ENCODE assay signal across 15 mouse cellular contexts in genomic region chr14:120924044-120924443, GRCm38 (mm10).
"Had no signal": no experiment of that assay in that cellular context is flagged by ENCODE, and none has a peak within 500 bp of the region (broad histone marks: within the 10 kb centered on the region; RNA-seq: fewer than 3 reads in every experiment).

No protein-coding gene starts in this region.

- H3K9me3 ChIP-seq: megakaryocyte, embryonic 14.5 days; midbrain, embryonic 13.5 days; midbrain, embryonic 15.5 days; neural tube, embryonic 12.5 days; stomach, embryonic 15.5 days had no signal

- H3K27ac ChIP-seq: midbrain, embryonic 13.5 days; midbrain, embryonic 15.5 days; neural tube, embryonic 12.5 days; stomach, embryonic 15.5 days; stomach, postnatal 0 days had no signal

- DNase-seq: liver, postnatal 0 days; lung, embryonic 14.5 days; lung, postnatal 10 days; lung, postnatal 4 days; right cerebral cortex, postnatal 14 days; thymus, adult 2 months; thymus, postnatal 25 days; thymus, postnatal 4 days had no signal

- ATAC-seq: liver, postnatal 0 days; midbrain, embryonic 13.5 days; midbrain, embryonic 15.5 days had no signal

- H3K4me2 ChIP-seq: lung, embryonic 14.5 days; midbrain, embryonic 11.5 days; midbrain, embryonic 13.5 days; midbrain, embryonic 15.5 days; neural tube, embryonic 12.5 days; stomach, embryonic 15.5 days had no signal

- H3K9ac ChIP-seq: liver, postnatal 0 days; lung, embryonic 14.5 days; midbrain, embryonic 13.5 days; midbrain, embryonic 15.5 days; neural tube, embryonic 12.5 days; stomach, embryonic 15.5 days had no signal

- H3K4me1 ChIP-seq: midbrain, embryonic 13.5 days; midbrain, embryonic 15.5 days; neural tube, embryonic 12.5 days; stomach, embryonic 15.5 days had no signal

- H3K4me3 ChIP-seq: megakaryocyte, embryonic 14.5 days; midbrain, embryonic 13.5 days; midbrain, embryonic 15.5 days; neural tube, embryonic 12.5 days; stomach, embryonic 15.5 days had no signal

- H3K27me3 ChIP-seq: megakaryocyte, embryonic 14.5 days; midbrain, embryonic 13.5 days; midbrain, embryonic 15.5 days; neural tube, embryonic 12.5 days; stomach, embryonic 15.5 days had no signal
